Mouse (Mus musculus) embryonic fibroblast, embryonic 13.5 days (primary cell): ENCODE data around the gene Eif2b2.

Source experiments
- CTCF ChIP-seq: IDR thresholded peaks from 2 replicates; pipeline ENCODE4 v1.5.1; 2011; ENCODE audit warnings: mild to moderate bottlenecking, control low read depth, low read length, moderate library complexity, borderline replicate concordance; ENCODE audit not compliant: insufficient read depth
- POLR2A ChIP-seq: IDR thresholded peaks from 2 replicates; pipeline ENCODE4 v1.6.1; 2011; ENCODE audit warnings: low read depth, mild to moderate bottlenecking, control low read depth, low read length, moderate library complexity

GRCm38 (mm10) chr12:85233376-85234358 is 14.4 kb downstream of the Eif2b2 start:
- TF ChIP-seq CTCF (no peak), POLR2A (no peak)
